In genomic region chr2:148798485-148798884, GRCm38 (mm10) we compare ENCODE assay signal across 22 mouse cellular contexts. TPM values are rescaled to one million over a fixed set of nuclear protein-coding genes. Genes with fewer than 3 reads are reported as not detected.
"Had no signal": no experiment of that assay in that cellular context is flagged by ENCODE, and none has a peak within 500 bp of the region (broad histone marks: within the 10 kb centered on the region; RNA-seq: fewer than 3 reads in every experiment).

TSS of gene Cst8 (plus strand) at chr2:148798785.

- H3K9ac ChIP-seq: limb, embryonic 12.5 days; liver, embryonic 15.5 days; lung, embryonic 15.5 days; neural tube, embryonic 15.5 days had no signal

- DNase-seq: kidney, adult 9 months; kidney, postnatal 10 days; kidney, postnatal 4 days; liver; midbrain, embryonic 14.5 days; right cerebral cortex, adult 18-20 months; right cerebral cortex, postnatal 25 days; thymus, adult 2 months; thymus, postnatal 25 days had no signal

- H3K36me3 ChIP-seq: limb, embryonic 12.5 days; liver, embryonic 15.5 days; lung, embryonic 15.5 days; neural tube, embryonic 15.5 days had no signal

- H3K4me3 ChIP-seq: layer of hippocampus, adult 2 months; limb, embryonic 12.5 days; liver, embryonic 15.5 days; lung, embryonic 15.5 days; myocyte; neural tube, embryonic 15.5 days had no signal

- H3K9me3 ChIP-seq: limb, embryonic 12.5 days; liver, embryonic 15.5 days; lung, embryonic 15.5 days; neural tube, embryonic 15.5 days had no signal

- ATAC-seq: intestine, postnatal 0 days had no signal

- H3K27me3 ChIP-seq: limb, embryonic 12.5 days; liver, embryonic 15.5 days; lung, embryonic 15.5 days; neural tube, embryonic 15.5 days had no signal

- H3K4me2 ChIP-seq: limb, embryonic 12.5 days; liver, embryonic 15.5 days; lung, embryonic 15.5 days; neural tube, embryonic 15.5 days had no signal

- H3K4me1 ChIP-seq: limb, embryonic 12.5 days; liver, embryonic 15.5 days; lung, embryonic 15.5 days; neural tube, embryonic 15.5 days had no signal

- H3K27ac ChIP-seq: layer of hippocampus, adult 2 months; limb, embryonic 12.5 days; liver, embryonic 15.5 days; lung, embryonic 15.5 days; neural tube, embryonic 15.5 days had no signal

RNA-seq across cellular contexts. Expression of gene Cst8, which starts in this region (rescaled TPM):
- total RNA-seq: layer of hippocampus, adult 2 months; layer of hippocampus, postnatal 10 days; left cerebral cortex, postnatal 36 days; megakaryocyte progenitor cell, adult 5-6 weeks had no signal
- polyA plus RNA-seq: intestine, postnatal 0 days; limb, embryonic 12.5 days; lung, embryonic 15.5 days; midbrain, embryonic 14.5 days; myocyte; neural tube, embryonic 11.5 days; neural tube, embryonic 15.5 days; small intestine, adult 2 months; urinary bladder, adult 2 months had no signal
